Mouse (Mus musculus) heart, postnatal 0 days (tissue): ENCODE data around the gene Ctf1. TPM values are rescaled to one million over a fixed set of nuclear protein-coding genes. Genes with fewer than 3 reads are reported as not detected.
"Not testable (repeated sequence)": the region's sequence is repeated elsewhere in the genome, so short reads cannot be mapped to it uniquely, and the experiment has no call there.

ENCODE experiments used
- ATAC-seq: fragments of 200-750 bp; cut with Nextera tagmentation; 2 replicates; pipeline ENCODE4 v1.8.0; 2017; ENCODE audit warnings: low read depth, moderate number of reproducible peaks, moderate library complexity; ENCODE audit not compliant: insufficient read depth
- DNase-seq: peaks from one replicate; pipeline ENCODE4 v3.0.0-alpha.2; 2016; ENCODE audit warnings: low spot score
- H3K27ac ChIP-seq: fragments of 300-500 bp; sonication (generic); 2 replicates; pipeline ENCODE4 v1.5.1; 2014; ENCODE audit warnings: low read depth, mild to moderate bottlenecking
- H3K27me3 ChIP-seq: fragments of 300-500 bp; sonication (generic); 2 replicates; pipeline ENCODE4 v1.6.1; 2014; ENCODE audit warnings: low read length, mixed read lengths; ENCODE audit not compliant: control insufficient read depth, insufficient read depth
- H3K36me3 ChIP-seq: fragments of 300-500 bp; sonication (generic); replicated peaks from 2 replicates; pipeline ENCODE4 v1.6.1; 2014; ENCODE audit warnings: low read length, mixed read lengths; ENCODE audit not compliant: control insufficient read depth, insufficient read depth
- H3K4me1 ChIP-seq: fragments of 300-500 bp; sonication (generic); 2 replicates; pipeline ENCODE4 v1.6.1; 2014; ENCODE audit warnings: antibody characterized with exemption; ENCODE audit not compliant: control insufficient read depth, insufficient read depth
- H3K4me2 ChIP-seq: fragments of 300-500 bp; sonication (generic); 2 replicates; pipeline ENCODE4 v1.6.1; 2014; ENCODE audit warnings: low read depth, mild to moderate bottlenecking, low read length, moderate library complexity
- H3K4me3 ChIP-seq: fragments of 300-500 bp; sonication (generic); 2 replicates; pipeline ENCODE4 v1.5.1; 2014; ENCODE audit warnings: low read depth, low read length
- H3K9ac ChIP-seq: fragments of 300-500 bp; sonication (generic); replicated peaks from 2 replicates; pipeline ENCODE4 v1.6.1; 2014; ENCODE audit warnings: low read depth, low read length, mixed read lengths
- H3K9me3 ChIP-seq: fragments of 300-500 bp; sonication (generic); replicated peaks from 2 replicates; pipeline ENCODE4 v1.6.1; 2016; ENCODE audit warnings: low read length; ENCODE audit not compliant: control insufficient read depth
- CTCF ChIP-seq: IDR thresholded peaks from 2 replicates; pipeline ENCODE4 v1.5.1; 2016; ENCODE audit warnings: antibody characterized with exemption, control low read depth, low read depth
- EP300 ChIP-seq: IDR thresholded peaks from 2 replicates; pipeline ENCODE4 v1.6.1; 2016; ENCODE audit warnings: antibody characterized with exemption, low read depth
- WGBS: fragments of 180-500 bp; shearing (Covaris S2); extraction: QIAGEN DNeasy Blood & Tissue Kit; methylation state at CpG from one replicate; pipeline ENCODE4 v1.1.7; 2014; 5-methylcytosine and 5-hydroxymethylcytosine counted together
- polyA plus RNA-seq: library from polyadenylated mRNA; unstranded; fragments of >200 nt; fragmentation: Nextera tagmentation; extraction: Ambion mirVana; gene quantifications from 2 replicates; pipeline ENCODE4 v1.2.1, GENCODE M21; 2015
- total RNA-seq: library from RNA; depleted of rRNA; stranded (reverse); fragments of >200 nt; gene quantifications from 2 replicates; pipeline ENCODE4 v1.2.3, GENCODE M21; 2014; ENCODE audit warnings: low replicate concordance

Ctf1 gene
- total and polyA plus RNA-seq, 2 experiments from 2014 or later, result 2.6 to 11.1 TPM

GRCm38 (mm10) chr7:127686740-127687449 lies 25.6 kb upstream of the Ctf1 start:
- Histone ChIP-seq H3K36me3 (no peaks in the 10 kb centered on the region), H3K4me2 (no peak overlapping the region), H3K9me3 (no peaks in the 10 kb centered on the region), H3K27me3 (no peaks in the 10 kb centered on the region), H3K27ac (no peak overlapping the region), H3K4me3 (no peak overlapping the region), H3K4me1 (peaks cover 13% of the 10 kb centered on the region), H3K9ac (no peak overlapping the region)
- DNase-seq (no peak), ATAC-seq (no peak)
- 55% methylated on average over 11 of the region's 11 CpGs for WGBS
- TF ChIP-seq EP300 (no peak), CTCF (no peak)

- 73% methylated on average over 7 of the region's 7 CpGs for WGBS
- H3K36me3 ChIP-seq, result no peaks in the 10 kb centered on the region
- H3K4me3 ChIP-seq, result no peak overlapping the region
- no peak for TF ChIP-seq EP300
- no peak for TF ChIP-seq CTCF
- H3K4me1 ChIP-seq, result peaks cover 7% of the 10 kb centered on the region; the same call in 1 of the 2 replicates
- H3K27me3 ChIP-seq, result no peaks in the 10 kb centered on the region
- no peak overlapping the region for H3K4me2 ChIP-seq
- H3K27ac ChIP-seq, result no peak overlapping the region
- no peak overlapping the region for H3K9ac ChIP-seq
- DNase-seq (peak; percentile 35), ATAC-seq (no peak)
- no peaks in the 10 kb centered on the region for H3K9me3 ChIP-seq
Observed at GRCm38 (mm10) chr7:127688935-127689334, 23.6 kb upstream of the Ctf1 start.

DNA sequence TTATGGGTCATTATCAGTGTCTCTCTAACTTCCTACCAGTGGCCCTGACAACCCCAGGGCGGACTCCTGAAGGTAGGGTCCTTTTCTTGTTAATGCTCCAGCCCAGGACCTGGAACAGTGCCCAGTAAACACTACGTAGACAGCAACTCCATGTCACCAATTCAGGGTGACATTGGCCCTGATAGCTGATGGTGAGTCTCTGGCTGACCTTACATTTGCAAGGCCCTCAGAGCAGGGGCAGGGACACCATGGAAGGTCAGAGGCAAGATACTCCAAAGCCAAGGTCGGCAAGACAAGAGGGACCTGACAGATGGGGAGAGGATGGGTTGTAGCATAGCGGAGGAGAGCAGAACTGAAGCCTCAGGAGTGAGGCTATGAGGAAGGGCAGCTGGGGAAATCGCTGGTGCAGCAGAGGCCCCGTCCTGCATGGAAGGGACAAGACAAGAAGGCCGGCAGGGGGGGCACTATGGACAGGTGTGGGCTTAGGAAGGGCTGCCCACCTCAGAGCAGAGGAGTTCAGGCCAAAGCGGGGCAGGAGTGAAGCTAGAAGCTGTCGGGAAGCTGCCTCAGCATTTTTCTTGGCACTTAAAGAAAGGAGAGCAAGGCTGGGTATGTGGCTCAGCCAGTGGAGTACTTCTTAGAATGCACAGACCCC lies 22.8 kb upstream of the Ctf1 start:
- ATAC-seq, result 0 out of 2 replicates have a peak, but pooled peaks have one; percentile 15
- Histone ChIP-seq H3K36me3 (no peaks in the 10 kb centered on the region), H3K27ac (peak overlapping the region; percentile 49; the same call in 1 of the 2 replicates), H3K9ac (no peak overlapping the region), H3K27me3 (no peaks in the 10 kb centered on the region), H3K4me2 (no peak overlapping the region), H3K4me1 (peaks cover 7% of the 10 kb centered on the region; the same call in 1 of the 2 replicates), H3K4me3 (no peak overlapping the region), H3K9me3 (no peaks in the 10 kb centered on the region)
- peak; percentile 51 for DNase-seq
- WGBS, result 52% methylated on average over 9 of the region's 9 CpGs
- no peak for TF ChIP-seq EP300
- TF ChIP-seq CTCF, result no peak

DNA sequence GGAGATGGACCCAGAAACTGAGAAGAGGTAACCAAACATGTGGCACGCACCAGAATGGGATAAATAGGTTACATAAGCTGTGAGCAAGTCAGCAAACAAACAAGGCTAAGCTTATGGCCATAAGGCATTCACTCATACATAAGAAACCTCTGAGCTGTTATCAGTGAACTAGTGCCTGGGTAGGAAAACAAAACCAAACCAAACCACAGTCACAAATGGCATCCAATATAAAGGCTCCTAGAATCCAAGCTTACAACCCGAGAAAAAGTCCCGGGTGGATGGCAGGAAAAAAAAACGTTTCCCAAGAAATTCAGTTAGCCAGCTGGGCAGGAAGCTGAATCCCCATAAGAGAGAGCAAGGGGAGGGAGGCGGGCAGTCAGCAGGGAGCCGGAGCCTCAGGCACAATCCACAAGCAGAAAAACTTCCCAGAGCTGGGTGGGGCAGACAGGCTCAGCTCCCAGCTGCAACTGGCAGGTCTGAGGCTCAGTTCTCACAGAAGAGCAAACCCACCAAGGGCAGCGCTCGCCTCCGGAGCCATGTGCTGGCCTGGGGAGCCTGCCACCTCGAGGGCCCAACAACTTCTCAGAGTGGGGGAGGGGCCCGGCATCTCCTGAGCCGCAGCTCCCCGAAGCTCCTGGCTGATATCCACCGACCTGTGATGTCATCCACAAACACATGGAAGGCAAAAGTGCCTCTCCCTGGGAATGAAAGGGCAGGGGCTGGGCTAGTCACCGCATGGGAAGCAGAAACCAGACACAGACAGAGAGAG lies 21.1 kb upstream of the Ctf1 start:
- Histone ChIP-seq H3K36me3 (no peaks in the 10 kb centered on the region), H3K4me1 (peaks cover 7% of the 10 kb centered on the region; the same call in 1 of the 2 replicates), H3K9ac (peak overlapping the region; percentile 49), H3K4me3 (peak overlapping the region; percentile 24), H3K27me3 (no peaks in the 10 kb centered on the region), H3K27ac (peak overlapping the region; percentile 88), H3K9me3 (no peaks in the 10 kb centered on the region), H3K4me2 (peak overlapping the region; percentile 58)
- DNase-seq (peak; percentile 83), ATAC-seq (peak; percentile 85)
- no peak for TF ChIP-seq EP300
- no peak for TF ChIP-seq CTCF
- 8% methylated on average over 15 of the region's 15 CpGs for WGBS

DNA sequence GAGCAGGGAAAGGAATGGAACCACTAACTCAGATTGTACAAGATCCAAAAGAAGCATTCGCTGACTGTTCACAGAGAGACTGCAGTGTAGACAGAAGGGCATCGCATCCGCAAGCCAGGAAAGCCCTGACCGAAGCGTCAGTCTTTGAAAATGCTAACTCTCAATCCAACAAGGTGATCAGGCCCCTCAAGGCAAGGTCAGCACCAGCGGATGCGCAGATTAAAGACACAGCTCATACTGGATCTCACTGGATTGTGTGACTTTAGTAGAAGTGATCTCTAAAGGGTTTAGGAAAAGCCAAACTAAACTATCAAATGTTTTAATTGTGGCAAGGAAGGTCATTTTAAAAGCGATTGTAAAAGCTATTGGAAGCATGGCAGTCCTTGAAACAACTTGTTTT lies 19.2 kb upstream of the Ctf1 start:
- Histone ChIP-seq H3K4me1 (peaks cover 3% of the 10 kb centered on the region; the same call in 1 of the 2 replicates), H3K9me3 (no peaks in the 10 kb centered on the region), H3K9ac (no peak overlapping the region), H3K4me2 (no peak overlapping the region), H3K36me3 (0 out of 2 replicates have a peak, but pooled peaks cover 3% of the 10 kb centered on the region), H3K27me3 (no peaks in the 10 kb centered on the region), H3K27ac (no peak overlapping the region), H3K4me3 (no peak overlapping the region)
- DNase-seq (no peak), ATAC-seq (no peak)
- TF ChIP-seq EP300 (no peak), CTCF (no peak)
- 93% methylated on average over 8 of the region's 8 CpGs for WGBS

- H3K4me1 ChIP-seq, DNase-seq, ATAC-seq, H3K4me3 ChIP-seq, H3K4me2 ChIP-seq, H3K9ac ChIP-seq, H3K27ac ChIP-seq, H3K27me3 ChIP-seq, H3K36me3 ChIP-seq, H3K9me3 ChIP-seq: not testable (repeated sequence)
- 84% methylated on average over 7 of the region's 7 CpGs for WGBS
Observed at GRCm38 (mm10) chr7:127693730-127694129, 18.8 kb upstream of the Ctf1 start.
